Comparison of ENCODE assay signal across 8 mouse cellular contexts in genomic region chr5:114356250-114356935, GRCm38 (mm10). TPM values are rescaled to one million over a fixed set of nuclear protein-coding genes. Genes with fewer than 3 reads are reported as not detected.
DNase-seq lines count a peak whose midpoint lies in the region; TF ChIP-seq lines count a peak whose summit lies in the region.

No protein-coding gene starts in this region.

- H3K9me3 ChIP-seq in megakaryocyte, embryonic 14.5 days, result no peaks in the 10 kb centered on the region

- peaks cover 30% of the 10 kb centered on the region for H3K36me3 ChIP-seq in megakaryocyte, embryonic 14.5 days (replicated peaks; ENCODE audit: low read length)

- peaks cover 25% of the 10 kb centered on the region for H3K27me3 ChIP-seq in megakaryocyte, embryonic 14.5 days (replicated peaks)

- TF ChIP-seq POLR2A in cortical plate, adult 2 months (IDR thresholded peaks at IDR 0.05; ENCODE audit: extremely low read depth, insufficient read depth, low read length), result no peak

- H3K27ac ChIP-seq in cortical plate, adult 2 months (ENCODE audit: insufficient read depth, low read length), result no peak overlapping the region

- TF ChIP-seq CTCF in cortical plate, adult 2 months (IDR thresholded peaks at IDR 0.05; ENCODE audit: extremely low read depth, insufficient read depth, low read length), result peak; percentile 58

- peak; percentile 17 to 25 for DNase-seq in cerebellum, adult 18-20 months
- no peak for DNase-seq in cerebellum, adult 11-12 months
- DNase-seq in gastrocnemius, adult 8-10 months (ENCODE audit: low spot score in 2 of 2), result peak; percentile 62
- peak; percentile 75 for DNase-seq in induced T-regulatory cell, adult 2 months (ENCODE audit: low read depth)
- DNase-seq in left cerebral cortex, adult 8-10 months (ENCODE audit: low spot score in 2 of 2), result peak; percentile 51 to 67
- DNase-seq in skeletal muscle tissue, adult 2 months (ENCODE audit: low read depth, low spot score), result peak; percentile 69

- 0 out of 2 replicates have a peak, but pooled peaks cover 2% of the 10 kb centered on the region for H3K4me1 ChIP-seq in cortical plate, adult 2 months (ENCODE audit: control insufficient read depth, insufficient read depth, low read length)
- peaks cover 27% of the 10 kb centered on the region for H3K4me1 ChIP-seq in megakaryocyte, embryonic 14.5 days

- H3K4me3 ChIP-seq in cortical plate, adult 2 months (ENCODE audit: insufficient read depth, low read length), result no peak overlapping the region
- H3K4me3 ChIP-seq in megakaryocyte, embryonic 14.5 days (replicated peaks), result peak overlapping the region; percentile 15

RNA-seq across cellular contexts. Expression of gene Kctd10, which starts 23.9 kb away (rescaled TPM):
- polyA plus RNA-seq in cortical plate, adult 2 months (2012; rRNA removed), result 51.9 and 53.3 TPM in 2 replicates
- total RNA-seq in gastrocnemius, adult 8-10 months (2022), result 10 to 100 TPM; 10.2 to 16.6 (median 14.2) TPM
- 10 to 100 TPM; 53.3 to 58.4 (median 56.9) TPM for total RNA-seq in left cerebral cortex, adult 8-10 months (2022)
- 40.6 and 61.8 TPM in 2 replicates for polyA plus RNA-seq in megakaryocyte, embryonic 14.5 days (2012; ENCODE audit: insufficient read depth, low replicate concordance)

RNA-seq across cellular contexts. Expression of gene Ube3b, which starts 24.0 kb away (rescaled TPM):
- 77.1 and 79.2 TPM in 2 replicates for polyA plus RNA-seq in cortical plate, adult 2 months (2012; rRNA removed)
- 100 to 1,000 TPM; 129 to 147 (median 134) TPM for total RNA-seq in gastrocnemius, adult 8-10 months (2022)
- total RNA-seq in left cerebral cortex, adult 8-10 months (2022), result 10 to 100 TPM; 82.5 to 88.8 (median 85.0) TPM
- polyA plus RNA-seq in megakaryocyte, embryonic 14.5 days (2012; ENCODE audit: insufficient read depth, low replicate concordance), result 32.0 and 53.9 TPM in 2 replicates
